Mouse (Mus musculus) heart, embryonic 14.5 days (tissue): ENCODE data around the gene Camk2d. TPM values are rescaled to one million over a fixed set of nuclear protein-coding genes. Genes with fewer than 3 reads are reported as not detected.

Experiments used
- ATAC-seq: fragments of 200-750 bp; cut with Nextera tagmentation; 2 replicates; pipeline ENCODE4 v1.8.0; 2017; ENCODE audit warnings: low read depth, moderate TSS enrichment; ENCODE audit not compliant: insufficient number of reproducible peaks, insufficient read depth, low FRiP score
- H3K27ac ChIP-seq, 2 experiments: fragments of 200-500 bp in 1 of 2; fragments of 300-500 bp in 1 of 2; sonication (generic) in 1 of 2; replicated peaks in 1 of 2; 2 replicates each; pipeline ENCODE4 v1.5.1; 2012 to 2014; ENCODE audit warnings: low read depth in 2 of 2, low read length in 2 of 2, control low read depth in 1 of 2, mild to moderate bottlenecking in 1 of 2, mixed read lengths in 1 of 2; ENCODE audit not compliant: control insufficient read depth in 1 of 2, insufficient read depth in 1 of 2
- H3K27me3 ChIP-seq: fragments of 300-500 bp; sonication (generic); 2 replicates; pipeline ENCODE4 v1.6.1; 2014; ENCODE audit warnings: mild to moderate bottlenecking, low read length, control low read depth; ENCODE audit not compliant: control insufficient read depth, insufficient read depth
- H3K36me3 ChIP-seq: fragments of 300-500 bp; sonication (generic); 2 replicates; pipeline ENCODE4 v1.6.1; 2014; ENCODE audit warnings: mild to moderate bottlenecking, control low read depth, low read length, mixed read lengths; ENCODE audit not compliant: control insufficient read depth, insufficient read depth
- H3K4me1 ChIP-seq, 2 experiments: fragments of 200-500 bp in 1 of 2; fragments of 300-500 bp in 1 of 2; sonication (generic) in 1 of 2; 2 replicates each; pipeline ENCODE4 v1.6.1; 2012 to 2014; ENCODE audit warnings: low read length in 2 of 2, control low read depth in 1 of 2, mixed read lengths in 1 of 2; ENCODE audit not compliant: control insufficient read depth in 2 of 2, insufficient read depth in 2 of 2
- H3K4me2 ChIP-seq: fragments of 300-500 bp; sonication (generic); 2 replicates; pipeline ENCODE4 v1.6.1; 2014; ENCODE audit warnings: mild to moderate bottlenecking, low read length
- H3K4me3 ChIP-seq, 2 experiments: fragments of 200-500 bp in 1 of 2; fragments of 300-500 bp in 1 of 2; sonication (generic) in 1 of 2; 2 replicates each; pipeline ENCODE4 v1.5.1; 2012 to 2014; ENCODE audit warnings: low read length in 2 of 2, mild to moderate bottlenecking in 2 of 2, control low read depth in 1 of 2, low read depth in 1 of 2, moderate library complexity in 1 of 2; ENCODE audit not compliant: control insufficient read depth in 1 of 2, insufficient read depth in 1 of 2
- H3K9ac ChIP-seq: fragments of 300-500 bp; sonication (generic); 2 replicates; pipeline ENCODE4 v1.6.1; 2014; ENCODE audit warnings: mild to moderate bottlenecking, low read length
- H3K9me3 ChIP-seq: fragments of 300-500 bp; sonication (generic); 2 replicates; pipeline ENCODE4 v1.6.1; 2016; ENCODE audit warnings: low read length, control low read depth; ENCODE audit not compliant: control insufficient read depth
- WGBS: fragments of 180-500 bp; shearing (Covaris S2); extraction: QIAGEN DNeasy Blood & Tissue Kit; methylation state at CpG from one replicate; pipeline ENCODE4 v1.1.7; 2014; 5-methylcytosine and 5-hydroxymethylcytosine counted together
- polyA plus RNA-seq: library from polyadenylated mRNA; unstranded; fragments of >200 nt; fragmentation: Nextera tagmentation; extraction: Ambion mirVana; gene quantifications from 2 replicates; pipeline ENCODE4 v1.2.1, GENCODE M21; 2014

Camk2d gene
- polyA plus RNA-seq, 1 experiment from 2014 or later = 149 TPM

DNA sequence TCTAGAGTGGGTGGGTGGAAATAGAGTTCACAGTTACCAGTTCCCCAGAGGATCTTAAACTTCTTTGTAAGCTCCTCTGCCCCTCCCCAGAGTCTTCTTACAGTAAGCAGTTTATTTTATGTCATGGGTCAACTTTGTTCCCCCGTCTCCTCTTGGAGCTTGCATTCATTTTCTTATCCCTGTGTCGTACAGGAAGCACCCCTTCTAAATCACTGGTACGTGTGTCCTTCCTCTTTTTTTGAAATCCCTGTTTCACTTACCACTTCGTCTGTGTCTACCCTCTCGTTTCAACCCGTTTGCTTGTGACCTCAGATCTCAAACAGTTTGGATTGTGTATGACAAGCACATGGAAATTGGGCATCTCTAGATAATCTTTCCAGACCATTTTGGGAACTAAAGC lies 174.0 kb downstream of the Camk2d start:
- Histone ChIP-seq H3K4me2 (no peak overlapping the region), H3K27ac (peak overlapping the region in 1 of 2 experiments; percentile 44; a peak in 2 of 4 replicates), H3K9ac (no peak overlapping the region), H3K4me1 (peaks cover 2 to 10% of the 10 kb centered on the region in 2 experiments; a peak in 3 of 4 replicates), H3K9me3 (no peaks in the 10 kb centered on the region), H3K4me3 (no peak overlapping the region), H3K36me3 (peaks cover 15% of the 10 kb centered on the region), H3K27me3 (no peaks in the 10 kb centered on the region)
- 52% methylated on average over 6 of the region's 6 CpGs for WGBS
- ATAC-seq = no peak

DNA sequence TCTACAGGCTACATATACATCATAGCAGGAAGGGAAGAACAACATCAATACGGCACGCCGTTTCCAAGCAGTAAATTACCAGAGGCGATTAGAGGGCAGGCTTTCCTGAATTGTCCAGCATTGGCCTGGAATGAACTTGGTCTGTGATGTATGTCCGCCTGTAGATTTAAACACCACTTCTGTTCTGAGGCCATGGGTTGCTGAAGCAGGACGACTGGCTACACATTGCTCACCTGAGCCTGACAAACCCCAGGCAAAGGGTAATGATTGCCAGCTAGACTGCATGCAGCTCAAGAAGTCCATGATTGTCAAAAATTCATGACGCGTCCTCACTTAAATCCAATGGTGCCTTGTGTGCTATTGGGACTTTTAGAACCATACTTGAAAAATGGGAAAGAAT lies 174.9 kb downstream of the Camk2d start:
- Histone ChIP-seq H3K27ac (no peak overlapping the region), H3K4me3 (no peak overlapping the region), H3K4me2 (no peak overlapping the region), H3K9ac (no peak overlapping the region), H3K36me3 (peaks cover 18% of the 10 kb centered on the region), H3K27me3 (no peaks in the 10 kb centered on the region), H3K4me1 (peaks cover 2 to 10% of the 10 kb centered on the region in 2 experiments; a peak in 3 of 4 replicates), H3K9me3 (no peaks in the 10 kb centered on the region)
- 79% methylated on average over 8 of the region's 8 CpGs for WGBS
- no peak for ATAC-seq

DNA sequence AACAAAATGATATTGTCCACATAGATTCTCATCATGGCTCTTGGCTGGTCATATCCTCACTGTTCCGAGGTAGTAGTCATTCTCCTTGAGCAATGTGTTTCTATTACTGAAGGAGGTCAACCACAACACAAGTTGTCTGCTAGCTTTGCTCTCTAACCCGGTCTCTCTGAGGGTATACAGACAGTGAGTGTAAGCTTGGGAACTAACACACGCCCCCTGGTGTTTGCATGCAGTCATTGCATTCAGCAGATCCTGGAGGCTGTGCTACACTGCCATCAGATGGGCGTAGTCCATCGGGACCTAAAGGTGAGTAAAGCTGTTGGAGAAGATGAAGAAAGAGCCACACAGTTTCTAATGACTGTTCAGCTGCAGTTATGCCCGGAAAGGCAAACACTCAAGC lies 175.4 kb downstream of the Camk2d start:
- peak; percentile 76; the same call in 1 of the 2 replicates for ATAC-seq
- H3K27ac ChIP-seq = no peak overlapping the region
- no peak overlapping the region for H3K4me3 ChIP-seq
- H3K9me3 ChIP-seq = no peaks in the 10 kb centered on the region
- no peak overlapping the region for H3K4me2 ChIP-seq
- H3K27me3 ChIP-seq = no peaks in the 10 kb centered on the region
- peaks cover 18% of the 10 kb centered on the region for H3K36me3 ChIP-seq
- H3K4me1 ChIP-seq = peaks cover 2 to 13% of the 10 kb centered on the region in 2 experiments; a peak in 3 of 4 replicates
- H3K9ac ChIP-seq = no peak overlapping the region
- 21% methylated on average over 6 of the region's 6 CpGs for WGBS

DNA sequence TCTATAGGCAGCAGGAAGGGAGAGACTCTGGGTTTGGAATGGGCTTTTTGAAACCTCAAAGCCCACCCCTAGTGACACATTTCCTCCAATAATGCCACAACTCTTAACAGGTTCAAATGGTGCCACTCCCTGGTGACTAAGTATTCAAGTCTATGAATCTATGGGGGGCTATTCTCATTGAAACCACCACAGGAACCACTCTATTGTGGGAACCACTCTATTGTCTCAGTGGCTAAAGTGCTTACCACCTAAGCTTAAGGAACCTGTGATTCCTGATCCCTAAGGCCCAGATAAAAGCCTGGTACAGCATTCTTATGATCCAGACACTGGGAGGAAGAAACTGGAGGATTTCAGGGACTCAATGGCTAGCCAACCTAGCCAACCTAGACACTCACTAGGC lies 179.9 kb downstream of the Camk2d start:
- Histone ChIP-seq H3K4me1 (peaks cover 4 to 18% of the 10 kb centered on the region in 2 experiments), H3K27me3 (no peaks in the 10 kb centered on the region), H3K9ac (no peak overlapping the region), H3K9me3 (no peaks in the 10 kb centered on the region), H3K4me2 (no peak overlapping the region), H3K27ac (no peak overlapping the region), H3K4me3 (no peak overlapping the region), H3K36me3 (0 out of 2 replicates have a peak, but pooled peaks cover 9% of the 10 kb centered on the region)
- no peak for ATAC-seq

DNA sequence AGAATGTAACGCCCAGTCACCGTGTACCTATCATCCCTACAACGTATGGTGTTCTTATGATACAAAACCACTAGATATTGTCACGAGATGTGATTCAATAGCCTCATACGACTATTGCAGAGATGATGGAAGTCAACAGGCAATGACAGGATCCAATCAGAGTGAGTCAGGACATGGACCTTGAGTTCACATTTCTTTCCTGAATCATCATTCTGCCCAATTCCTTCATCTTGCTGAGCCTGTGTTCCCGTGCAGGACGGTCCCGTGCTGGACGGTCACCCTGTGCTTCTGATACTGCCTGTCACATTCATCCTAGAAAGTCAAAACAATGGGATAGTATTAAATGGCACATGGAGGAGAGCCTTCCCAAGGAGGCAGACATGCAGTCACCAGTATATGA lies 181.0 kb downstream of the Camk2d start:
- Histone ChIP-seq H3K36me3 (0 out of 2 replicates have a peak, but pooled peaks cover 12% of the 10 kb centered on the region), H3K9ac (no peak overlapping the region), H3K27ac (no peak overlapping the region), H3K27me3 (no peaks in the 10 kb centered on the region), H3K4me3 (no peak overlapping the region), H3K4me2 (no peak overlapping the region), H3K4me1 (peaks cover 3 to 22% of the 10 kb centered on the region in 2 experiments), H3K9me3 (no peaks in the 10 kb centered on the region)
- ATAC-seq = no peak
- 88% methylated on average over 9 of the region's 9 CpGs for WGBS

DNA sequence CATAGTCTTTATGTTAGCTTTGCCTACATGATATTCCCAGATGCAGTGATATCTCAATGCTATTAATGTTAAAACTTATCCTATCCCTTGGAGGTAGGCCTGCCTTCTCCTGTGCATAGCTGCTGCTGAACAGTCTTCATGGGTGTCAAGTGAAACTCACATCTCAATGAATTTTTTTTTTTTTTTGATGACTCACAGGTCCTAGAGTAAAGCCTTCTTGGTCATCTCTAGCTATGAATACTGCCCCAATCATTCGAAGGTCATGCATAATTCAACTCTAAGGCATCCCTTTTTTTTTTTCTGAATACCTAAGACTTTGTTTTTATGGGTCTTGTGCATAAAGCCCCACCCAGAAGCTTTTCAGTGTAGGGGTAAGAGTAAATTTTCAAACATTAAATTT lies 181.8 kb downstream of the Camk2d start:
- no peaks in the 10 kb centered on the region for H3K9me3 ChIP-seq
- no peak overlapping the region for H3K4me2 ChIP-seq
- H3K4me1 ChIP-seq = peaks cover 3 to 22% of the 10 kb centered on the region in 2 experiments
- ATAC-seq = no peak
- no peak overlapping the region for H3K27ac ChIP-seq
- H3K36me3 ChIP-seq = 0 out of 2 replicates have a peak, but pooled peaks cover 12% of the 10 kb centered on the region
- no peak overlapping the region for H3K9ac ChIP-seq
- no peak overlapping the region for H3K4me3 ChIP-seq
- WGBS = 85% methylated on average over 1 of the region's 1 CpGs
- H3K27me3 ChIP-seq = no peaks in the 10 kb centered on the region

DNA sequence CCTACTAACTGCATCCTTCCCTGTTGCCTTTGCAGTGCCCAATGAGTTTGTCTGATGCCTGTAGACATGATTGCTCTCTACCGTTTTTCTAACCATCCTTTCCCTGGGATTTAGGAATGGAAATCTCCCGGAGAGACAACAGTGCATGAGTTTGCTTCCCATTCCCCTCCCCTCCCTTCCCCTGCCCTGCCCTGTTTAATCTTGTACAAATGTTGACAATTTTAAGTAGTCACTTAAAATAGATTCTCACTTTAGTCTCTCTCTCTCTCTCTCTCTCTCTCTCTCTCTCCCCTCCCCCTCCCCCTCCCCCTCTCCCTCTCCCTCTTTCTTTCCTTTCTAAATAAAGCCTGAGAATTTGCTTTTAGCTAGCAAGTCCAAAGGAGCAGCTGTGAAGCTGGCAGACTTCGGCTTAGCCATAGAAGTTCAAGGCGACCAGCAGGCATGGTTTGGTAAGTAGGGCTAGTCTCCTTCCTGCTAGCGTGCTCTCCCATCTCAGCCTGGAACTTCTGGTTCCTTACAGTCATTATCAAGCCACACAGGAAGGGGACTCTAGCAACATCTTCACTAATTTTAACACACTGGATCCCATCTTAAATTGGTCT lies 184.0 kb downstream of the Camk2d start:
- H3K4me1 ChIP-seq = peaks cover 3 to 30% of the 10 kb centered on the region in 2 experiments
- H3K9ac ChIP-seq = peak overlapping the region; percentile 49; the same call in 1 of the 2 replicates
- H3K4me2 ChIP-seq = peak overlapping the region; percentile 47
- peak overlapping the region; percentile 92 to 99 for H3K27ac ChIP-seq
- H3K36me3 ChIP-seq = peaks cover 22% of the 10 kb centered on the region
- WGBS = 25% methylated on average over 5 of the region's 5 CpGs
- no peaks in the 10 kb centered on the region for H3K27me3 ChIP-seq
- peak; percentile 76 for ATAC-seq
- no peaks in the 10 kb centered on the region for H3K9me3 ChIP-seq
- peak overlapping the region in 1 of 2 experiments; percentile 16; a peak in 3 of 4 replicates for H3K4me3 ChIP-seq
